Mouse (Mus musculus) B cell, adult 62 days (primary cell): Measurements from ENCODE around the gene Slc35f6. TPM values are rescaled to one million over a fixed set of nuclear protein-coding genes. Genes with fewer than 3 reads are reported as not detected.

Source experiments
- total RNA-seq: library from RNA; stranded (reverse); gene quantifications from 4 replicates; pipeline ENCODE4 v1.2.4, GENCODE M21; 2023

The Slc35f6 gene
- total RNA-seq = 51.1 to 61.6 TPM (median 57.7 TPM) in 4 replicates

DNA sequence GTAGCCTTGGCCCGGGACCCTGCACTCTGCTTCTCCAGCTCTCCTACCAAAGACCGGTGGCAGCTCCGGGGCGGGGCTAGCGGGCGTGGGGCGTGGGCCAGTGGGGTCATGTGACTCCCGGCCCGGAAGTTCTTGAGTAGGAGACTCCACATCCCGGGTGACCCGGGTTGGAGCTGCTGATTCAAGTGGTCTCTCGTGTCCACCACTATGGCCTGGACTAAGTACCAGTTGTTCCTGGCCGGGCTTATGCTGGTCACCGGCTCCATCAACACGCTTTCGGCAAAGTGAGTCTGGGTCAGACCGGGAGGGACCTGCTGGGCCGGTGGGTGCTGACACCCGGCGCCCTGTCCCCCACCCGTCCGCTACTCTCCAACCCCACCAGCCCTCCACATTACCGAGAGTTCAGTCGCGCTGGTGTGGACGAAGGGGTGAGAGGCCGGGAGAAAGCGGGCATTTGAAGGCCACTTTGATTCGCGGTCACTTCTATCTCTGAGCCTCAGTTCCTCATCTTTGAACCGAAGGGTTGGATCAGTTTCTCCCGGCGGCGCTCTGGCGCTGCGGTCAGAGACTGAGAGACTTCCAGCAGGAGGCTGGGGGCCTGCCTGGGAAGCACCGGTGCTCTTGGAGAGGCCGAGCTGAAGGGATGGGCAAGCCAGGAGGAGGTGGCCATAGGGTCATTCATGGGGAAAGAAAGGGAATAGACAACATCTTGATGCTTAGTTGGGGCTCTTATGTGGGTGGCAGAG lies at the start of gene Slc35f6:
Slc35f6 (plus strand) TSS at position 119 of the 746 bp plus-strand sequence.

DNA sequence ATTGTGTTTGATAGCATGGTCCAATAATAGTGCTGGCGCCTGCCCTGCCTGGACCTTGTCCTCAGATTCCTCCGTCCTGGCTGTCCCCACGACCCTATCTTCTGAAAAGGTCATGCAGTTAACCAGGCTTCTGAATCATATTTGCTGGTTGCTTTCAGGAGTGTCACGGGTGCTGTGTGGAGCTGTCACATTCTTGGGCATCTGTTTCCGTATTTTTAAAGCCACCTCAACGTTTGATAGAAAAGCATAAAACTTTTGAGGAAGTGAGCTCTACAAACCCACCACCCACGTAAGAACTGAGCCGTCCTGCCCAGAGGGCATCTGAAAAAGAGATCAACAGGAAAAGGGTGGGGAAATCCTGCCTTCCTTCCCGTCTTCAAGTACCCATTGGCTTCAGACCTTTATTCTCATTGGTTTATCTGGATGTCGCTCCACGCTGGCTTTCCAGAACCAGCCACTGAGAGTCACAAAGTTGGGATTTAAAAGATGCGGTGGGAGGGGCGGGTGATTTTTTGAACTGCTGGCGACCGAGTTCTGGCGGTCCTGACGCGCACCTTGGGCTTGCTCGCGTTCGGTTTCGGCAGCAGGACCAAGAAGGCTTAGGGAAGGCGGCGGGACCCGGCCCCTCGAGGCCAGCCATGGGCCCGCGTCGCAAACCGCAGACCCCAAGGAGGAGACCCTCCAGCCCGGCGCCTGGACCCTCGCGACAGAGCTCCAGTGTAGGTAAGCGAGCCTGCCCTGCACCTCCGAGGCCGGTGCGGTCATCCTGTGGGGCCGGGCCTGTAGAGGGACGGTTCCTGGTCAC lies 18.9 kb downstream of the Slc35f6 start, which contains the start of gene Cenpa:
Cenpa (plus strand) TSS at position 387 of the 805 bp plus-strand sequence.

Other genes with a start within 250 kb of the Slc35f6 start
- gene Otof, start 186.0 kb upstream of the Slc35f6 start, total RNA-seq = not detected in 4 replicates
- not detected in 4 replicates for gene 1700001C02Rik, start 181.9 kb upstream of the Slc35f6 start, total RNA-seq
- gene Cib4, start 102.1 kb upstream of the Slc35f6 start, total RNA-seq = not detected in 4 replicates
- gene Kcnk3, start 59.8 kb upstream of the Slc35f6 start, total RNA-seq = 0.72 to 1.2 TPM (median 0.93 TPM) in 4 replicates
- gene Cenpa, start 18.8 kb downstream of the Slc35f6 start, total RNA-seq = 251 to 324 TPM (median 306 TPM) in 4 replicates
- not detected in 4 replicates for gene Dpysl5, start 63.6 kb downstream of the Slc35f6 start, total RNA-seq
- gene Mapre3, start 166.7 kb downstream of the Slc35f6 start, total RNA-seq = 7.0 to 11.0 TPM (median 10.1 TPM) in 4 replicates
- 39.0 to 46.1 TPM (median 42.0 TPM) in 4 replicates for gene Tmem214, start 220.1 kb downstream of the Slc35f6 start, total RNA-seq
- gene Agbl5, start 240.8 kb downstream of the Slc35f6 start, total RNA-seq = 16.2 to 22.5 TPM (median 17.8 TPM) in 4 replicates